Mouse (Mus musculus): Measurements from ENCODE around the gene Smu1.

GRCm38 (mm10) chr4:40720910-40721309 is 36.8 kb downstream of the Smu1 start:
- TF ChIP-seq EP300 (IDR thresholded peaks at IDR 0.05; ENCODE audit: low read depth) (no peak), CTCF (IDR thresholded peaks at IDR 0.05; ENCODE audit: low read depth) (no peak)

Data from liver, embryonic 14.5 days (tissue).